Mouse (Mus musculus) lung, adult 18-20 months (tissue): ENCODE data around the gene Cog6.

Experiments
- DNase-seq, 2 experiments: peaks; one replicate each; pipeline ENCODE4 v3.0.0; 2022; ENCODE audit warnings: mixed read lengths in 2 of 2

Cog6 gene

GRCm38 (mm10) chr3:53016436-53017340 lies at the start of gene Cog6:
Gene Cog6 (minus strand): TSS chr3:53017237.
- DNase-seq, result peak; percentile 77 to 85

- DNase-seq, result no peak
Observed at GRCm38 (mm10) chr3:53066095-53066372, 49.0 kb upstream of the Cog6 start.

GRCm38 (mm10) chr3:53065267-53066094 lies 48.4 kb upstream of the Cog6 start:
- no peak for DNase-seq

- DNase-seq, result no peak
Observed at GRCm38 (mm10) chr3:53063423-53064147, 46.5 kb upstream of the Cog6 start.

GRCm38 (mm10) chr3:53059959-53060358 lies 42.9 kb upstream of the Cog6 start:
- DNase-seq, result peak in 1 of 2 experiments; percentile 24

GRCm38 (mm10) chr3:53056430-53056829 lies 39.4 kb upstream of the Cog6 start:
- DNase-seq, result no peak

GRCm38 (mm10) chr3:53052385-53052784 lies 35.3 kb upstream of the Cog6 start:
- DNase-seq, result no peak

GRCm38 (mm10) chr3:53046371-53046770 lies 29.3 kb upstream of the Cog6 start:
- DNase-seq, result peak in 1 of 2 experiments; percentile 32

- no peak for DNase-seq
Observed at GRCm38 (mm10) chr3:53045697-53046096, 28.7 kb upstream of the Cog6 start.

GRCm38 (mm10) chr3:53044682-53045299 lies 27.8 kb upstream of the Cog6 start:
- DNase-seq, result no peak

- peak; percentile 35 to 39 for DNase-seq
Observed at GRCm38 (mm10) chr3:53044238-53044637, 27.2 kb upstream of the Cog6 start.

GRCm38 (mm10) chr3:53043206-53043780 lies 26.3 kb upstream of the Cog6 start:
- no peak for DNase-seq

GRCm38 (mm10) chr3:53042240-53042567 lies 25.2 kb upstream of the Cog6 start:
- DNase-seq, result peak in 1 of 2 experiments; percentile 43

- DNase-seq, result peak; percentile 67 to 75
Observed at GRCm38 (mm10) chr3:53041411-53042239, 24.6 kb upstream of the Cog6 start, which contains the start of gene Lhfp. Gene Lhfp (plus strand): TSS chr3:53041528.

- no peak for DNase-seq
Observed at GRCm38 (mm10) chr3:53040593-53041410, 23.8 kb upstream of the Cog6 start.

GRCm38 (mm10) chr3:53039746-53040145 lies 22.7 kb upstream of the Cog6 start:
- no peak for DNase-seq

- DNase-seq, result no peak
Observed at GRCm38 (mm10) chr3:53038913-53039312, 21.9 kb upstream of the Cog6 start.

- no peak for DNase-seq
Observed at GRCm38 (mm10) chr3:53036941-53037340, 19.9 kb upstream of the Cog6 start.

- no peak for DNase-seq
Observed at GRCm38 (mm10) chr3:53036076-53036475, 19.0 kb upstream of the Cog6 start.

GRCm38 (mm10) chr3:53033448-53033847 lies 16.4 kb upstream of the Cog6 start:
- DNase-seq, result peak in 1 of 2 experiments; percentile 29
